Mouse (Mus musculus) small intestine, adult 2 months (tissue): ENCODE measurements around the gene Olfr1222.

Experiments
- CTCF ChIP-seq: fragments of 200-500 bp; IDR thresholded peaks from 2 replicates; pipeline ENCODE4 v1.5.1; 2012; ENCODE audit warnings: low read depth, mild to moderate bottlenecking, control low read depth, inconsistent platforms, low read length, moderate library complexity, mixed read lengths; ENCODE audit not compliant: insufficient replicate concordance, insufficient read length; ENCODE audit errors: extremely low read depth
- POLR2A ChIP-seq: fragments of 200-500 bp; IDR thresholded peaks from 2 replicates; pipeline ENCODE4 v1.6.1; 2012; ENCODE audit warnings: low read depth, mild to moderate bottlenecking, control low read depth, inconsistent platforms, low read length, moderate library complexity

GRCm38 (mm10) chr2:89093848-89094247, 39.0 kb downstream of the Olfr1222 start:
- TF ChIP-seq POLR2A, result no peak
- TF ChIP-seq CTCF, result no peak
